Mouse (Mus musculus): ENCODE data around the gene Mrm2.

Gene Mrm2

DNA sequence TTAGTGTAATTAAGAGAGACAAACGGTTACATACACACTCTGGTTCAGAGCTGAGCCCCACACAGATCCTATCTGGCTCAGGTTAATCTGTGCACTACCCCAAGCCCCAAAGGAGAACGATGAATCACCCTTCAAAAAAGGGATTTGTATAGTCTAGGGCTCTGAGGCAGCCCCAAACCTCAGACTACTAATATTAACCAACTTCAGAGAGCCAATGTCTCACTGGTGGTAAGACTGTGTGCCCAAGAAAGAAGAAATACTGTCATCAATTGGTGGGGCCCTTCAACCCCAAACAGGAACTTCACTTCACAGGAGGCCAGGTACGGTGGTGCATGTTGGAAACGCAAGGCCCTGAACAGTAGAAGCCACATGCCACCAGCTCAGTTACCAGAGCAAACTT lies 13.5 kb upstream of the Mrm2 start:
- DNase-seq (ENCODE audit: low spot score in 2 of 2), result no peak

DNA sequence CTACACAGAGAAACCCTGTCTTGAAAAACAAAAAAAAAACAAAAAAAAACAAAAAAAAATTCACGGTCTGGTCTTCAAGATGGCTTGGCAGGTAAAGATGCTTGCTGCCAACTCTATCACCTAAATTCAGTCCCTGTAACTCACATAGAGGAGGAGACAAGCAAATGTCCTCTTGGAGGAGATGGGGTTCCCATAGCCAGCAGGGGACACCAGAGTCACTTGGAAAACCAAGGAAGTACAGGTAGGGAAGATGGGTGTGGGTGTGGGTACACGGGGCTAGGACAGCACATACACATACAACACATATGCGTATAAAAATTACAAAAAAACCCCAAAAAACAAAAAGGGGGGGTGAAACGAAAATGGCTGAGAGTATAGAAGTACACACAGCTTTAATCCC lies 11.2 kb upstream of the Mrm2 start:
- DNase-seq (ENCODE audit: low spot score in 2 of 2), result no peak

DNA sequence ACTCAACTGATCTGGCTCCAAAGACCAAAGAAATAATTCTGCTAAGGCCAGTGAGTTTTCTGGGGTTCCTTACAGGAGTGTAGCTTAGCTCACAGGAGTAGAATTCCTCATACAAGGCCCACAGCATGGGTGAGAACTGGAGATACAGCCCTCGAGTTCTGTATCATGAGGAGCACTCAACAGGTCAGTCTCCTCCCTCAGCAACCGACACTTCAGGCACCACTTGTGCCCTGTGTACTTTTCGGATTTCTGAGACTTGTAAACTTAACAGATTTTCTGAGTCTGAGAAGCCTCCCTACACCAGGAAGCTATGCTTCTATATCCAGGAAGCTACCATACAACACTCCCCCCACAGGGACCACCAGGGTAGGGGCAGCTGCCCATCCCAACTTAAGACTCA lies 8.1 kb upstream of the Mrm2 start:
- DNase-seq (ENCODE audit: low spot score in 2 of 2), result no peak

DNA sequence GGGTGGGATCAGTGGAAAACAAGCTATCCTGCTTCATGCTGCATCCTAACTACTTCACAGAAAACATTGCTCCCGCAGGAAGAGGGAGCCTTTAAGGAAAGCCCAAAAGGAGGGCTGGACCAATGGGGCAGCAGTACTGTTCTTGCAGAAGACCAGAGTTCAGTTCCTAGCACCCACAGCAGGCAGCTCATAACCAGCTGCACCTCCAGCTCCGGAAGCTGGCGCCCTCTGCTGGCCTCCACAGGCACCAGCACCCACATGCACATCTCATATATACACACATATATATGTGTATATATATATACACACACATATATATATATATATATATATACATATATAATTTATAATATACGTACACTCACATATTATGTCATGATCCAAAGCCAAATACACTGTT lies 7.1 kb upstream of the Mrm2 start:
- DNase-seq (ENCODE audit: low spot score in 2 of 2), result no peak

DNA sequence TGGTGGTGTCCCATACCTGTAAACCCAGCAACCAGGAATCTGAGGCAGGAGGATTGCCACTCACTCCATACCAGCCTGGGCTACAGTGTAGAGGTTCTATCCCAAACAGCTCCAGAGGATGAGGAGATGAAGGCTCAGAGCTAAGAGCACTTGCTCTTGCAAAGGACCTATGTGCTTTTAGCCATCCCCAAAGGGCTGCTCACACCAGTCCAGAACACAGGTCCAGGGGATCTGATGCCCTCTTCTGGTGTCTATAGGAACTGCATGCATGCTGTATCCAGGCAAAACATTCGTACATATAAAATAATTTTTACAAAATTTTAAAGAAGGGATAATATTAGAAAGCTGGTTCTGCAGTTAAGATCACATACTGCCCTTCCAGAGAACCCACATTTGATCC lies 5.0 kb upstream of the Mrm2 start:
- peak in 1 of 2 experiments; percentile 45 for DNase-seq (ENCODE audit: low spot score in 2 of 2)

DNA sequence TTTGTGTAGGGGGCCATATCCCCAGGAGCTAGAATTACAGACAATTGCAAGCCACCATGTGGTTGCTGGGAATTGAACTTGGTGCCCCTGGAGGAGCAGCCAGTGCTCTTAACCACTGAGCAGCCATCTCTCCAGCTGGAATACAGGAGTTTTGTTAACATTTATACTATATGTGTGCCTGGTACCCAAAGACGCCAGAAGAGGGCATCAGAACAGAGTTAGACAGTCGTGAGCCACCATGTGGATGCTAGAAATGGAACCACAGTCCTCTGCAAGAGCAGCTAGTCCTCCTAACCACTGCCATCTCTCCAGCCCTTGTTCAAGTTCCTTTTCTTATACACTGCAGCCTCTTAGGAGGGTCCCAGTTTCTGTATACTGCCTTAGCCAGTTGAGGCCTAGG lies 1.9 kb upstream of the Mrm2 start:
- no peak for DNase-seq (ENCODE audit: low spot score in 2 of 2)

DNA sequence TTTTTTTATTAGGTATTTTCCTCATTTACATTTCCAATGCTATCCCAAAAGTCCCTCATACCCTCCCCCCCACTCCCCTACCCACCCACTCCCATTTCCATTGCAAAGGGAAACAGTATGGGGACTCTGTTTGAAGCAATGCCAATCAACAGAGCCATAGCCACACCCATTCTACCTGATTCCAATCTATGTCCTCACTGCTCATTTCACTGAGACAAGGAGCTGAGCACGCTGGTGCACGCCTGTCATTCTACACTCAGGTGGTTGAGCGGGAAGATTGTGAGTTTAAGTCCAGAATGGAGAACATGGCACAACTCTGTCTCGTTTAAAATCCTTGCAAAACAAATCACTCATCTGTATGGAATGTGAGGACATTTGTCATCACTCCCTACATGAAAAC lies 821 bp upstream of the Mrm2 start:
- DNase-seq (ENCODE audit: low spot score in 2 of 2), result no peak

DNA sequence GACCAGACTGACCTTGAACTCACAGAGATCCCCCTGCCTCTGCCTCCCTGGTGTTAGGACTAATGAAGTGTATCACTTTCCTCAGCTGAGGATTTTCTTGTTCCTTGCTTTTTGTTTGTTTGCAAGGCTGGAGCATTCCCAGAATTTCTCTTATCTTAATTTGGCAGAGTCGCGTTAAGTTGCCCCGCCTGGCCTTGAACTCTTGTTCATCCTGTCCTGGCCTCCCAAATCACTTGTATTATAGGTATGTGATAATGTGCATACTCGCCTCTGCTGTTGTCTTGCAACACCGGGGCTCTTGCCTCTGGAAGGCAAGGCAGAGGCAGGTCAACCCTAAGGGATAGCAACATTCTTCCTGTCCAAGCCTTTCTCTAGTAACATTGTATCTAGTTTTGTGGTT lies 7.6 kb downstream of the Mrm2 start:
- no peak for DNase-seq (ENCODE audit: low spot score in 2 of 2)

DNA sequence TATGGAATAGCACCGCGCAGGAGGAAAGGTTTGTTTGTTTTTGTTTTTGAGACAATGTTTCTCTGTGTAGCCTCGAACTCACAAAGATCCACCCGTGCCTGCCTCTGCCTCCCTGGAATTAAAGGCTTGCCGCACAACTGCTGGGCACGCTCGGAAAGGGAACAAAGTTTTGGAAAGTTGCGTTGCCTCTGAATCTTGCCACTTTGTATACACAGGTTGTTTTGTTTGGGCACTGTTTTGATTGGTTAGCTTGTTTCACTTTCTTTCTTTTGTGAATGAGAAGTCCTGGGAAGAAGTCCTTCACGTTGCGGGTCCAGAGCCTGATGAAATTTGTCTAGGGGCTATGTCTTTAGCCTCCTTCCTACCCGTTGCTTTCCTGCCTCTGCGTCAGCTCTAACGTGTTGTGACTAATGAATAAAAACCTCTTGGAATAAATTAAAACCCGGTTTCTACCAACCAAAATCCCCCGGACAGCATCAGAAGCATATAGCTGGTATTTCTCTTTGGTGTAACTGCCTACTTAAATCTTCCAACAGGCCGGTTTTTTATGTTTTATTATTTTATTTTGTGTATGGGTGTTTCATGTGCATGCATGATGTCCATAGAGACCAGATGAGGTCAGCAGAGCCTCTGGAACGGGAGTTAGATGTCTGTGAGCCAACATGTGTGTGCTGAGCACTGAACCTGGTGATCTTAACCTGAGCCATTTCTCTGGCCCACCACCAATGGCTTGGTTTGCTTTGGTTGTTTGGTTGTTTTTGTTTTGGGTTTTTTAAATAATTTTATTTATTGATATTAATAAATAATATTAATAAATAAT lies 9.7 kb downstream of the Mrm2 start:
- no peak for DNase-seq (ENCODE audit: low spot score in 2 of 2)

DNA sequence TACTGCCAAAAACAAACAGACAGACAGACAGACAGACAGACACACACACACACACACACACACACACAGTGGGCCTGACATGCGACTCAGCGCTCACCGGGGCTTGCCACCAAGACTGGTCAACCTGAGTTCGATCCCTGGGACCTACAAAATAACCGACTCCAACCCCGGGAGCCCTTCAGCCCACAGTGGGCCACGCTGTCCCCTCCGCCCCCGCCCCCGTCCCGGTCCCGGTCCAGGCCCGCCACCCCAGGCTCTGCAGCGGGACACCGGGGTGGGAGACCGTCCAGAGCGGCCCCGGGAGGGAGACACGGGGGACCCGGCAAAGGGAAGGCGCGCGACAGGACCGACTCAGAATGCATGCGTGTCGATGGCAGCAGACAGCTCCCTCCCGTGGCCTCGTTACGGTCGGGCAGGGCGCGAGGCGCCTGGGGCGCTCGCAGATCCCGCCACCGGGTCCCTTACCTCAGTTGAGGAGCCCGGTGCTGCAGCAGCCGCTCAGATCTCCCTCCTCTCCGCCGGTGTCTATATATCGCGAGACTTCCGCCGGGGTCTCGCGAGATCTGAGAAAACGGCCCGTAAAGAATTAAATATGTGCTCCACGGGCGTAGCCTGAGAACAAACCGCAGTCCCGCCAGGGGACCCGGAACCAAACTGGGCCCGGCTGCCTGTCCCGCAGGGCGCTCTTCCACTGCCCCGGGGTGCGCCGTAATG lies 10.5 kb downstream of the Mrm2 start, which contains the start of the genes Mad1l1 and Nudt1:
Gene Mad1l1 (minus strand): TSS at position 511 of the 714 bp plus-strand sequence.
Gene Nudt1 (plus strand): TSS at position 615 of the 714 bp plus-strand sequence.
- peak; percentile 81 to 90 for DNase-seq (ENCODE audit: low spot score in 2 of 2)

DNA sequence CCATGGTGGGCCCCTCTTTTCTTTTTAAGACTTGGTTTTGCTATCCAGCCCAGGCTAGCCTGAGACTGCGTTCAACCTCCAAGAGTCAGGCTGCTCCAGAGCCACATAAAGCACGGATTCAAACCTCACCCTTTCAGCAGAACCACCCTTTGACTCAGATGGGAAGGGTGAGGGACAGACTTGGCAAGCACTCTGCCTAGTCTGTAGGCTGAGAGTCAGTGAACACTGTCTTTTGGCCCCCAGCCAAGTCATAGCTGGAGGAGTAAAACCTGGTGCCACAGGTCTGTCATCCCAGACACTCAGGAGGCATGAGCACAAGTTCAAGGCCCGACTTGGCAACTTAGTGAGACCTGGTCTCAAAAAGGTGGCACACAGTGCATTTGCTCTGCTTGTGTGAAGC lies 15.0 kb downstream of the Mrm2 start:
- DNase-seq (ENCODE audit: low spot score in 2 of 2), result no peak

DNA sequence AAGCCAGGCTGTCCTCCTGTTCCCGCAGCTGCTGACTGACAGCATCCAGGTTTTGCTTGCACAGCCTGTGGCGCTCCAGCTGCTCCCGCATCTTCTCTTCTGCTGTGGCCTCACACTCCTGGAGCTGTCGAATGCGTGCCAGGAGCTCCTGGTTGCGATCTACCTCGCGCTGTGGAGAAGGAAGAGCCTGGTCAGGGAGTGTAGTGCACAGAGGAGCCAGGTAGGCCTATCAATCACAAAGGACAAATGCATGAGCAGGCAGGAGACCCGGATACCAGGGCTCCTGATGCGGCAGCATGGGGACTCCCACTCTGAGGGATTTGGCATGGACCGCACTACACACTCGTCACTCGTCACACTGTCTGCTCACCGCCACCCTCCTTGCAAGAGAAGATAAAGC lies 24.1 kb downstream of the Mrm2 start:
- DNase-seq (ENCODE audit: low spot score in 2 of 2), result no peak

DNA sequence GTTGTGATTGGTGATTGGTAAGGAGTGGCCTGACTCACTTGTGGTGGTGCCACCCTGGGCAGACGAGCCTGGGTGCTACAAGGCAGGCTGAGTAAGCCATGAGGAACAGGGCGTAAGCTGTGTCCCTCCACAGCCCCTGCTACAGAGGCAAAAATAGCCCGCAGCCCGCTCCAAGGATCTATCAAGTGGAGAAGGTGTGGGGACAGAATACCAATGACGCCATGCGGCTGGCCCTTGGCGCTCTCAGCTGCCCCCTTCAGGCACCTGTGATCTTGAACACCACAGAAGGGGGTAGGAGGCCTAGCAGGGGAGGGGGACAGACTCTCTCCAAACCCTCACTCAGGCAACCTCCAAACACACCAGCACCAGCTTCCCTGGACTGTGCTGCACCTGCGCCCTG lies 25.7 kb downstream of the Mrm2 start:
- no peak for DNase-seq (ENCODE audit: low spot score in 2 of 2)

DNA sequence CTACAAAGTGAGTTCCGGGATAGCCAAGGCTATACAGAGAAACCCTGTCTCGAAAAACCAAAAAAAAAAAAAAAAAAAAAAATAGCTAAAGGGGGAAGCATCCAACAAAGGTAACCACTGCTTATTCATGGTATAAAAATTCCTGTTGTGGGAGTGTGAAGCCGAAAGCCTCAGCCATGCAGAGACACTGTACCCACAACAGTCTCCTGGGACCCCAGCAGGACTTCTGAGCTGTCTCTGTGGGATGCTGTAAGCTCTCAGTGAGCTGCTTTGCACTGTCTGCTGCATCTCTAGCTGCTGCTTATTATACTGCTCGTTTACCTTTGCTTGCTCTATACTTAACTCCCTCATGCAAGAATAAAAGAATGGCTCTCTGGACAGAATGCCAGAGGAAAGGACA lies 33.4 kb downstream of the Mrm2 start:
- no peak for DNase-seq (ENCODE audit: low spot score in 2 of 2)

DNA sequence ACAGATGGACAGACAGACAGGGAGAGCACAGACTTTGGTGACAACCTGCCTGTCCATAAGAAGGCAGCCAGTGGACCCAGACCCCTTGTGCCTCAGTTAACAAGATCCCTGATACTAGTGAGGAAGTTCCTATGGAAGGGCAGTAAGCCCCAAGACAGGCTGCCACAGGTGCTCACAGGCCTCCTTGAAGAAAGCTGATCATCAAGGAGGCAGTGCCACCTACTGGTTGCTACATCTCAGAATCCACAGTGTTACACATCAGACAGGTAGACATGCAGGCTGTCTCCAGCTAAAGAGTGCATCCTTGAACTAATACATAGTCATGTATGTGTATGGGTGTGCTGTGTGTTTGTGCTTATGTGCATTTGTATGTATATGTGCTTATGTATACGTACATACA lies 39.5 kb downstream of the Mrm2 start:
- peak; percentile 34 to 58 for DNase-seq (ENCODE audit: low spot score in 2 of 2)

DNA sequence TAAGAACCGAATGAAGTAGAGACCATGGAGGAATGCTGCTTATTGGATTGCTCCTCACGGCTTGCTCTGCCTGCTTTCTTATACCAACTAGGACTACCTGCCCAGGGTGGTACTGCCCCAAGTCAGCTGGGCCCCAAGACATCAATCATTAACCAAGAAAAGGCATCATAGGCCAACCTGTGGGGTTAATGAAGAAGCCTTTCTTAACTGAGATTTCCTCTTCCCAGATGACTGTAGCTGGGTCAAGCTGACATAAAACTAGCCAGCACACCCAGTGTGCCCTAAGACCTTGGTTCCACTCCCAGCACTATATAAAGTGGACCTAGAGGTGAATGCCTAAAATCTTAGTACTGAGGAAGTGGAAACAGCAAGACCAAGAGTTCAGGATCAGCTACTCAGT lies 42.5 kb downstream of the Mrm2 start:
- no peak for DNase-seq (ENCODE audit: low spot score in 2 of 2)

DNA sequence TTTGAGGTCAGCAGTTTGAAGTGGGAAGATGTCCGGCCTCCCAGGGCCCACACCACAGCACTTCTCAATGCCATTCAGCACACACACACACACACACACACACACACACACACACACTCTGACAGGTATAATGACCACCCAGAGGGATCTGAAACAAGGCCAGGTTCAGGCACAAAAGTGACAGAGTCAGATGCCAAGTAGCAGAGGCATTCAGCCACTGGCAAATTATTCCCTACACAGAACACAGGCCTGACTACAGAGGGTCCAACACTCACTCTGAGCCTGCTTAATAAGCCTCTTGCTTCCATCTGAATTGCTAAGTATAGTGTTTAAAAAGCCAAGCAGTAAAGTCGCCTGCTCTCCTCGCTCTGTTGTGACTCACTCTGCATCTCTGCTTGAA lies 43.4 kb downstream of the Mrm2 start:
- peak in 1 of 2 experiments; percentile 16 for DNase-seq (ENCODE audit: low spot score in 2 of 2)

DNA sequence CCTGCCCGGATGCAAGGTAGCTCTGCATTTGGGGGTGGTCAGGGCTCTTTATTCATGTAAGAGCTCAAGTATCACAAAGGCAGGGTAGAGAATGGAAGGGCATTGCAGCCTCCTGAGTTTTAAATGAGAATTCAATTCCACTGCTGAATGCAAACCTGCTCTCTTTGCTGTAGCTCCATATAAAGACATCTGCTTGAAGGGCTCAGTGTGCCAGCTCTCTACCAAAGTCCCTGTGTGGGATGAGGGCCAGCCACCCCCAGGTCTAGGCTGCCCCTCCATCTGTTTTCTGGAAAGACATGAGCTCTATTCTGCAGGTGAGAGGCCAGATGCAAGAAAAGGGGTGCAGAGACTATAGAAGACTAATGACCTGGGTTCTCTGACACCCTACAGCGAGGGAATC lies 46.9 kb downstream of the Mrm2 start:
- DNase-seq (ENCODE audit: low spot score in 2 of 2), result no peak

DNA sequence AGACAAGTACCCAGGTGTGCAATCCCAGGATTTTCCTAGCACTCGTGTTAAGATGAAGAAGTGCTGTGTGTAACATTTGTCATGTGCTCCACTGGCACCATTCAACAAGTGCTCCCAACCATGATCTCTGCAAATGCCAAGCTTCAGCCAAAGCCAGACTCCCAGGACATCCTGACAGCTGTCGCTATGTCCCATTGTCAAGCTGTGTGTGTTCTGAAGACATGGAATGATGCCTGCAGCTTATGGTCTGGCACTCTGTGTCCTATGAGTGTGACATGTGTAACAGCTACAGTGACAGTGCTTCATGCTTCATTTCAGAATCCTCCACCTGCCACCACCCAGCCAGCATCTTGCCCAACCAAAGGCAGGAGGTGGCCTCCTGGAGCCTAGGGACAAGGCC lies 47.7 kb downstream of the Mrm2 start:
- no peak for DNase-seq (ENCODE audit: low spot score in 2 of 2)

DNA sequence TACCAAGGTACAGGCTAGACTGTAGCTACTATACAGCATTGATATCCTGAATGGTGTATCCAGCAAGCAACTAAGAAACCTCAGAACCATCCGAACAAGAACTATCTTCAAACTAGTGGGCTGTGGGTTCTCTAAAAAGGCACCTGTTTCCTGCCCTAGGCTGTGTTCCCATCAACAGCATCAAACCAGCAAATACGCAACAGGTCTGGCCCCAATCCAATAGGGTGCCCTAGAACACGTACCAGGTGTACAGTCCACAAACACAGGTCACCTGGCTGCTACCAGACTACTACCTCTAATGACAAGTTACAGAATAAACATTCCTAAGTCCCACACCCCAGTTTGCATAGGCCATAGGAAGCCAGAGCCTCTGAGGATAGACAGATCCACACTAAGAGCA lies 48.8 kb downstream of the Mrm2 start:
- DNase-seq (ENCODE audit: low spot score in 2 of 2), result no peak

DNA sequence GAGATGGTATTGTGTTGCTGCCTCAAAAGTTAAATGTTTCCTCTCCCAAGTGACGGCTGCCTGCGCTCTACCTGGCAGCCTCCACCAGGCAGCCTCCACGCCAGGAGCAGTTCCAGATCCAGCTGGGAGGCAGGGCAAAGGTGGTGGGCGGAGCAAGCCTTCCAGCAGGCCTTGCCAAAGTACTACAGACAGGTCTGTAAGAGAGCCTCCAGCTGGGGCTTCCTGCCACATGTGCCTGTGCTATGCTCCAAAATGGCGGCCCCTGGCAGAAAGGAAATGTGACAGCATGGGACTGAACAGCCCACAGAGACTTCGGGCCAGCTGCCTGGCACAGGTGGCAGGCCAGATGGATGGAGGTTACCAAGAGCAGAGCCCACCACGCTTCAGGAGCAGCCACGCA lies 49.3 kb downstream of the Mrm2 start:
- DNase-seq (ENCODE audit: low spot score in 2 of 2), result peak; percentile 31 to 69

DNA sequence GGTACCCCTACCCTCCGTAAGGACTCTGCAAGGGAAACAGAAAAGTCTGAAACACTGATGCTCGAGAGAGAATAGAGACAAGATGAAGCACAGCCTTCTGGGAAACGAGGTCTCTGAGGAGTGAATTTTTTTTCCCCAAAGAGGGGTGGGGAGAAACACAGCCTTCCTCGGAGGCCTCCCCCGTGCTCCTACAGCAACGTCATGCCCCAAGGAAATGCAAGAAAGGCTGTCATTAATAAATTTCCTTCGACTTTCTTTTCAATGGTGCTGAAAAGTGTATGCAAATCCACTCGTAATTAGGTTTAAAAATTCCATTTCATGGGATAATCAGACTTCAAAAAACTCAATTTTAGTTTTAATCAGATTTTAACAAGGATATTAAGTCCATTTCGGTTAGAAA lies 51.5 kb downstream of the Mrm2 start:
- DNase-seq (ENCODE audit: low spot score in 2 of 2), result no peak

Data from cerebellum, postnatal 4 days (tissue).